Mouse (Mus musculus): ENCODE results near the gene Slc17a5. TPM values are rescaled to one million over a fixed set of nuclear protein-coding genes. Genes with fewer than 3 reads are reported as not detected.

Gene Slc17a5
- polyA plus RNA-seq, 1 experiment from 2014 or later: 18.0 TPM

DNA sequence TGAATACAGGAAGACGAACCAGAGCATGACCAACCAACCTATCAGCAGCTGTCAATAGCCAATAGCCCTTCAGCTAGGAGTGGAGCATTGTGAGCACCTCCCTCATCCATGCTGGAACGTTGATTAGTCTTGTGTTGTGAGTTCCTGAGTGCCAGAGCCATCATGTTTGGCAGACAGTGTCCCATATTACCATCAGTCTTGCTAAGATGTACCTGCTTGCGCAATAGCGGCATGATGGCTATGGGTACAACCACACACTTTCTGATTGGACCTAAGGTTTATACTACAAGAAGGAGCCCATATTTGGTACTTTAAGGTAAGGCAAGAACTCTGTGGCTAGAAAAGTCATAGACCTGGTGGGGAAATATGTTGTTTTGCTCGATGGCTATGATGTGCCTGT is 76.1 kb downstream of the Slc17a5 start:
- Histone ChIP-seq H3K36me3 (no peaks in the 10 kb centered on the region), H3K4me1 (no peaks in the 10 kb centered on the region), H3K4me3 (no peak overlapping the region), H3K27ac (replicated peaks) (no peak overlapping the region), H3K27me3 (no peaks in the 10 kb centered on the region), H3K4me2 (replicated peaks) (no peak overlapping the region), H3K9ac (replicated peaks) (no peak overlapping the region), H3K9me3 (no peaks in the 10 kb centered on the region)
- ATAC-seq (replicated peaks): no peak
- WGBS: 96% methylated on average over 5 of the region's 5 CpGs

DNA sequence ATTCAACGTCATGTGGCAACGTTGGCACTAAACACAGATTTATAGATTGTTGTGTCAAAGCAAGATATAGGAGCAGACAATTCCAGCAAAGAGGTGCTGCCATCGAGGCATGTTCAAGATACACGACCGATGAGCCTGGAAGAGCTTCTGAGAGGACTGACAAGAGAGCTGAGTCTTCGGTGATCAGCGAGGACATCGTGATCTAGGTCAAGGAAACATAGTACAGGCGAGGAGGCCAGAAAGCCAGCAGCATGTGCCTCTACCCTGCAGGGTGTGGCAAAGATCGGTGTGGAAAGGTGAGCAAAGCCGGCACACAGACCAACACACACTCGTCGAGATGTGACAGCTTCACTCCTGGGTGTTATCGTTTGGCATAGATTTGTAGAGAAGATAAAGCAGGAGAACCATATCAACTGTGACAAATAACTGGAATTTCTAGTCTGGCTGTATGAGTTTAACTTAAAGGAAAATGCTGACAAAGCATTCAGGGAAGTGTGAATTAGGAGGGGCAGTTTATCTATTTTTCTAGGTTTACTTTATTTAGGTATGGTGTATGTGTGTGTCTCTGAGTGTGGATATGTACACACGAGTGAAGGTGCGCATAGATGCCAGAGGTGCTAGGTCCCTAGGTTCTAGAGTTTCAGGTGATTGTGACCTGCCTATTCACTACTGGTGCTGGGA is 79.6 kb downstream of the Slc17a5 start:
- no peak overlapping the region for H3K27ac ChIP-seq (replicated peaks)
- H3K9me3 ChIP-seq: no peaks in the 10 kb centered on the region
- H3K4me1 ChIP-seq: peaks cover 17% of the 10 kb centered on the region
- H3K4me3 ChIP-seq: no peak overlapping the region
- H3K27me3 ChIP-seq: no peaks in the 10 kb centered on the region
- no peak overlapping the region for H3K9ac ChIP-seq (replicated peaks)
- H3K4me2 ChIP-seq (replicated peaks): no peak overlapping the region
- no peak for ATAC-seq (replicated peaks)
- 93% methylated on average over 16 of the region's 16 CpGs for WGBS
- no peaks in the 10 kb centered on the region for H3K36me3 ChIP-seq

DNA sequence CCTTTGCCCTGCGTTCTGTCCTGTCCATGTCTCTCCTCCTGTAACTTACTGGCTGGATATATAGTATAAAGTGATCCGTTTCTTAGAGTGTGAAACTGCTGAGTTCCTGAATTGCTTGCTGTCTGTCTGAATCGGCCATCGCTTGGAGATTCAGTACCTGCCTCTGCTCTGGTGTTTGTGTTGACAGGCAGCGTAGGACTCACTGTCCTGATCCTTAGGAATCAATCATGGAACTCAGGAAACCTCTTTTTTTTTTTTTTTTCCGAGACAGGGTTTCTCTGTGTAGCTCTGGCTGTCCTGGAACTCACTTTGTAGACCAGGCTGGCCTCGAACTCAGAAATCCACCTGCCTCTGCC is 81.1 kb downstream of the Slc17a5 start:
- H3K9me3 ChIP-seq: no peaks in the 10 kb centered on the region
- ATAC-seq (replicated peaks): no peak
- WGBS: 92% methylated on average over 7 of the region's 7 CpGs
- no peak overlapping the region for H3K9ac ChIP-seq (replicated peaks)
- no peaks in the 10 kb centered on the region for H3K27me3 ChIP-seq
- no peak overlapping the region for H3K27ac ChIP-seq (replicated peaks)
- peaks cover 27% of the 10 kb centered on the region for H3K4me1 ChIP-seq
- no peak overlapping the region for H3K4me3 ChIP-seq
- no peak overlapping the region for H3K4me2 ChIP-seq (replicated peaks)
- H3K36me3 ChIP-seq: no peaks in the 10 kb centered on the region

GRCm38 (mm10) chr9:78506002-78506721 is 81.7 kb downstream of the Slc17a5 start:
- Histone ChIP-seq H3K9me3 (no peaks in the 10 kb centered on the region), H3K9ac (replicated peaks) (no peak overlapping the region), H3K27me3 (no peaks in the 10 kb centered on the region), H3K27ac (replicated peaks) (no peak overlapping the region), H3K4me2 (replicated peaks) (no peak overlapping the region), H3K36me3 (no peaks in the 10 kb centered on the region), H3K4me1 (peaks cover 27% of the 10 kb centered on the region), H3K4me3 (no peak overlapping the region)
- 83% methylated on average over 11 of the region's 11 CpGs for WGBS
- ATAC-seq (replicated peaks): no peak

- no peak for ATAC-seq (replicated peaks)
- H3K36me3 ChIP-seq: no peaks in the 10 kb centered on the region
- no peaks in the 10 kb centered on the region for H3K27me3 ChIP-seq
- H3K9ac ChIP-seq (replicated peaks): no peak overlapping the region
- WGBS: 95% methylated on average over 6 of the region's 6 CpGs
- H3K4me3 ChIP-seq: no peak overlapping the region
- no peaks in the 10 kb centered on the region for H3K9me3 ChIP-seq
- no peak overlapping the region for H3K27ac ChIP-seq (replicated peaks)
- peaks cover 27% of the 10 kb centered on the region for H3K4me1 ChIP-seq
- no peak overlapping the region for H3K4me2 ChIP-seq (replicated peaks)
Observed at GRCm38 (mm10) chr9:78505223-78505622, 82.6 kb downstream of the Slc17a5 start.

- Histone ChIP-seq H3K27ac (replicated peaks) (peak overlapping the region; percentile 93), H3K4me3 (no peak overlapping the region)
- WGBS: 67% methylated on average over 3 of the region's 3 CpGs
Observed at GRCm38 (mm10) chr9:78504679-78505078, 83.2 kb downstream of the Slc17a5 start.

DNA sequence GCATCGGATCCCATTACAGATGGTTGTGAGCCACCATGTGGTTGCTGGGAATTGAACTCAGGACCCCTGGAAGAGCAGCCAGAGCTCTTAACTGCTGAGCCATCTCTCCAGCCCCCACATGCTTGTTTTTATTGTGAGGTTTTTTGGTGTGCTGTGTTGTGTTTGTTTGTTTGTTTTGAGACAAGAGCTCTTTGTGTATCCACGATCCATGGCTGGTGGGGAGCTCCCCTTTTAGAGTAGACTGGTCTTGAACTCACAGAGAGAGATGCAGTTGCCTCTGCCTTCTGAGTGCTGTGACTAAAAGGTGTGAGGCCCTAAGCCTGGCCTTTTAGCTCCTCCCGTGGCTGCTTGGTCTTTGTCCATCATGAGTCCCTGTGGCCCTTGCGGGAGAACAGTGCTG is 83.7 kb downstream of the Slc17a5 start:
- H3K4me3 ChIP-seq: peak overlapping the region; percentile 9
- peak overlapping the region; percentile 35; the same call in 1 of the 2 replicates for H3K4me2 ChIP-seq (replicated peaks)
- no peaks in the 10 kb centered on the region for H3K36me3 ChIP-seq
- H3K27me3 ChIP-seq: no peaks in the 10 kb centered on the region
- H3K9ac ChIP-seq (replicated peaks): no peak overlapping the region
- peaks cover 27% of the 10 kb centered on the region for H3K4me1 ChIP-seq
- 53% methylated on average over 4 of the region's 4 CpGs for WGBS
- H3K9me3 ChIP-seq: no peaks in the 10 kb centered on the region
- no peak for ATAC-seq (replicated peaks)
- peak overlapping the region; percentile 93 for H3K27ac ChIP-seq (replicated peaks)

More at GRCm38 (mm10) chr9:78504679-78505078, 83.2 kb downstream of the Slc17a5 start:
- ATAC-seq (replicated peaks): no peak
- peaks cover 27% of the 10 kb centered on the region for H3K4me1 ChIP-seq
- no peak overlapping the region for H3K9ac ChIP-seq (replicated peaks)
- no peaks in the 10 kb centered on the region for H3K36me3 ChIP-seq
- no peaks in the 10 kb centered on the region for H3K9me3 ChIP-seq
- H3K27me3 ChIP-seq: no peaks in the 10 kb centered on the region
- peak overlapping the region; percentile 35; the same call in 1 of the 2 replicates for H3K4me2 ChIP-seq (replicated peaks)

- Histone ChIP-seq H3K9me3 (no peaks in the 10 kb centered on the region), H3K4me1 (peaks cover 27% of the 10 kb centered on the region), H3K9ac (replicated peaks) (peak overlapping the region; percentile 44), H3K27ac (replicated peaks) (peak overlapping the region; percentile 93), H3K27me3 (no peaks in the 10 kb centered on the region), H3K36me3 (no peaks in the 10 kb centered on the region), H3K4me3 (peak overlapping the region; percentile 24), H3K4me2 (replicated peaks) (peak overlapping the region; percentile 35)
- peak; percentile 71 for ATAC-seq (replicated peaks)
- WGBS: 2% methylated on average over 6 of the region's 6 CpGs
Observed at GRCm38 (mm10) chr9:78503223-78504079, 84.4 kb downstream of the Slc17a5 start.

GRCm38 (mm10) chr9:78501284-78501683 is 86.6 kb downstream of the Slc17a5 start:
- no peaks in the 10 kb centered on the region for H3K27me3 ChIP-seq
- ATAC-seq (replicated peaks): peak; percentile 33

DNA sequence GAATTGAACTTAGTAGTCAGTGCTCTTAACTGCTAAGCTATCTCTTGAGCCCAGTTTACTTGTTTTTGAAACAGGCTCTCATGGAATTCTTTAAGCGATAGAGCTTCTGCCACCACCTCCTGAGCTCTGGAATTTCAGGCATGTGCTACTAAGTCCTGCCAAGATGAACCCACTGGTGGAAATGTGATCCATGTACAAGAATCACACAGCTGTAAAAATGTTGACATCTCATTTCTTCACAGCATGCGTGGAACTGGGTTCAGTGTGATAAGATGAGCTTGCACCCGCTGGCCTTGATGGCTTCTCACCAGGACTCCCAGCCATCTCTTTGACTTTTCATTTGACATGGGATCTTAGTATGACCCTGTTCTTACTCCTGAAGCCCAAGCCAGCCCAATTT is 87.5 kb downstream of the Slc17a5 start:
- ATAC-seq (replicated peaks): no peak
- H3K4me2 ChIP-seq (replicated peaks): no peak overlapping the region
- no peak overlapping the region for H3K4me3 ChIP-seq
- no peaks in the 10 kb centered on the region for H3K27me3 ChIP-seq
- H3K36me3 ChIP-seq: no peaks in the 10 kb centered on the region
- H3K9ac ChIP-seq (replicated peaks): no peak overlapping the region
- WGBS: 79% methylated on average over 3 of the region's 3 CpGs
- H3K27ac ChIP-seq (replicated peaks): no peak overlapping the region
- H3K9me3 ChIP-seq: no peaks in the 10 kb centered on the region
- peaks cover 27% of the 10 kb centered on the region for H3K4me1 ChIP-seq

More at GRCm38 (mm10) chr9:78501284-78501683, 86.6 kb downstream of the Slc17a5 start:
- Histone ChIP-seq H3K9me3 (no peaks in the 10 kb centered on the region), H3K9ac (replicated peaks) (no peak overlapping the region), H3K27ac (replicated peaks) (no peak overlapping the region), H3K4me2 (replicated peaks) (no peak overlapping the region), H3K4me3 (no peak overlapping the region), H3K36me3 (no peaks in the 10 kb centered on the region), H3K4me1 (peaks cover 27% of the 10 kb centered on the region)
- 34% methylated on average over 4 of the region's 4 CpGs for WGBS

DNA sequence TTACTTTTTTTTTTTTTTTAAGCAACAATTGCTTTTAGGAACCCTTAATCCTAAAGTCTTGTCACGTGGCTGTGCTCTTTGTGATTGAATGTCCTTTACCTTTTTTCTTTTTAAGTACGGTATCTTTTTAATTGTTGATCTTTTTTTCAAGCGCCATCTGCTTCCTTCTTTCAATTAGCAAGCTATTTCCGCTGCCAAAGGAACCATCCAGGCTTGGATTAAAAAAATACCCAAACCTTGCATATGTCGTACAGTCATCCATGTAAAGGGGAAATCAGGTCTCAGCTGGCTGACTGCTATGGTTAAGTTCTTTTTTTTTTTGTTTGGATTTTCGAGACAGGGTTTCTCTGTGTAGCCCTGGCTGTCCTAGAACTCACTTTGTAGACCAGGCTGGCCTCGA is 94.7 kb downstream of the Slc17a5 start:
- no peak for ATAC-seq (replicated peaks)
- Histone ChIP-seq H3K36me3 (no peaks in the 10 kb centered on the region), H3K4me1 (peaks cover 10% of the 10 kb centered on the region), H3K9me3 (no peaks in the 10 kb centered on the region), H3K4me3 (no peak overlapping the region), H3K27me3 (no peaks in the 10 kb centered on the region), H3K27ac (replicated peaks) (0 out of 2 replicates have a peak overlapping the region, but pooled peaks have one; percentile 23), H3K4me2 (replicated peaks) (no peak overlapping the region), H3K9ac (replicated peaks) (no peak overlapping the region)
- 66% methylated on average over 7 of the region's 7 CpGs for WGBS

DNA sequence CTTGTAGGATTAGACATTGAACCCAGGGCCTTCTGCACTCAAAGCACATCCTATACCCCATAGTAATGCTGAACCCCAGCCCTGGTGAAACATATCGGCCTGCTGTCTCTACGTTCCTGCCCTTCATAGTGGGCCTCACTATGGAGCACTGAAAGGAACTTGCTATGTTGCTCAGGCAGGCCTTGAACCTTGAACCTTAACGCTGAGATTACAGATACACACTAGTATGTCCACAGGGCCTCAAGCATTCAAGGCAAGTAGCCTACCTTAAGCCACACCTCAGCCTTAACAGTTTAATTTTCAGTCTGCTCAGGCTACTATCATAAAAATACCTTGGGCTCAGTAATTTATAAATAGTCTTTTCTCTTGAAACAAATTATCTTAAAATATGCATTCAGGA is 95.6 kb downstream of the Slc17a5 start:
- 91% methylated on average over 3 of the region's 3 CpGs for WGBS
- Histone ChIP-seq H3K9ac (replicated peaks) (no peak overlapping the region), H3K9me3 (no peaks in the 10 kb centered on the region), H3K27me3 (no peaks in the 10 kb centered on the region), H3K36me3 (no peaks in the 10 kb centered on the region), H3K4me1 (peaks cover 10% of the 10 kb centered on the region), H3K4me2 (replicated peaks) (no peak overlapping the region), H3K4me3 (no peak overlapping the region), H3K27ac (replicated peaks) (no peak overlapping the region)
- no peak for ATAC-seq (replicated peaks)
